Mouse (Mus musculus) heart, embryonic 14.5 days (tissue): ENCODE data around the gene Zbtb26. TPM values are rescaled to one million over a fixed set of nuclear protein-coding genes. Genes with fewer than 3 reads are reported as not detected.

Experiments used
- ATAC-seq: fragments of 200-750 bp; cut with Nextera tagmentation; 2 replicates; pipeline ENCODE4 v1.8.0; 2017; ENCODE audit warnings: low read depth, moderate TSS enrichment; ENCODE audit not compliant: insufficient number of reproducible peaks, insufficient read depth, low FRiP score
- H3K27ac ChIP-seq, 2 experiments: fragments of 200-500 bp in 1 of 2; fragments of 300-500 bp in 1 of 2; sonication (generic) in 1 of 2; replicated peaks in 1 of 2; 2 replicates each; pipeline ENCODE4 v1.5.1; 2012 to 2014; ENCODE audit warnings: low read depth in 2 of 2, low read length in 2 of 2, control low read depth in 1 of 2, mild to moderate bottlenecking in 1 of 2, mixed read lengths in 1 of 2; ENCODE audit not compliant: control insufficient read depth in 1 of 2, insufficient read depth in 1 of 2
- H3K27me3 ChIP-seq: fragments of 300-500 bp; sonication (generic); 2 replicates; pipeline ENCODE4 v1.6.1; 2014; ENCODE audit warnings: mild to moderate bottlenecking, low read length, control low read depth; ENCODE audit not compliant: control insufficient read depth, insufficient read depth
- H3K36me3 ChIP-seq: fragments of 300-500 bp; sonication (generic); 2 replicates; pipeline ENCODE4 v1.6.1; 2014; ENCODE audit warnings: mild to moderate bottlenecking, control low read depth, low read length, mixed read lengths; ENCODE audit not compliant: control insufficient read depth, insufficient read depth
- H3K4me1 ChIP-seq, 2 experiments: fragments of 200-500 bp in 1 of 2; fragments of 300-500 bp in 1 of 2; sonication (generic) in 1 of 2; 2 replicates each; pipeline ENCODE4 v1.6.1; 2012 to 2014; ENCODE audit warnings: low read length in 2 of 2, control low read depth in 1 of 2, mixed read lengths in 1 of 2; ENCODE audit not compliant: control insufficient read depth in 2 of 2, insufficient read depth in 2 of 2
- H3K4me2 ChIP-seq: fragments of 300-500 bp; sonication (generic); 2 replicates; pipeline ENCODE4 v1.6.1; 2014; ENCODE audit warnings: mild to moderate bottlenecking, low read length
- H3K4me3 ChIP-seq, 2 experiments: fragments of 200-500 bp in 1 of 2; fragments of 300-500 bp in 1 of 2; sonication (generic) in 1 of 2; 2 replicates each; pipeline ENCODE4 v1.5.1; 2012 to 2014; ENCODE audit warnings: low read length in 2 of 2, mild to moderate bottlenecking in 2 of 2, control low read depth in 1 of 2, low read depth in 1 of 2, moderate library complexity in 1 of 2; ENCODE audit not compliant: control insufficient read depth in 1 of 2, insufficient read depth in 1 of 2
- H3K9ac ChIP-seq: fragments of 300-500 bp; sonication (generic); 2 replicates; pipeline ENCODE4 v1.6.1; 2014; ENCODE audit warnings: mild to moderate bottlenecking, low read length
- H3K9me3 ChIP-seq: fragments of 300-500 bp; sonication (generic); 2 replicates; pipeline ENCODE4 v1.6.1; 2016; ENCODE audit warnings: low read length, control low read depth; ENCODE audit not compliant: control insufficient read depth
- WGBS: fragments of 180-500 bp; shearing (Covaris S2); extraction: QIAGEN DNeasy Blood & Tissue Kit; methylation state at CpG from one replicate; pipeline ENCODE4 v1.1.7; 2014; 5-methylcytosine and 5-hydroxymethylcytosine counted together
- polyA plus RNA-seq: library from polyadenylated mRNA; unstranded; fragments of >200 nt; fragmentation: Nextera tagmentation; extraction: Ambion mirVana; gene quantifications from 2 replicates; pipeline ENCODE4 v1.2.1, GENCODE M21; 2014

Zbtb26 gene
- polyA plus RNA-seq, result 5.1 and 5.4 TPM in 2 replicates

GRCm38 (mm10) chr2:37442611-37443591 is at the start of gene Zbtb26, which contains the start of the genes Zbtb6 and Rabgap1:
Gene Zbtb26 (minus strand): TSS chr2:37443135.
Gene Zbtb6 (minus strand): TSS chr2:37443171.
Gene Rabgap1 (plus strand): TSS chr2:37443279.
- Histone ChIP-seq H3K4me2 (peak within 1 kb of the TSS; percentile 75), H3K4me1 (peaks cover 0 to 13% of the 10 kb centered on the region in 2 experiments; a peak in 1 of 4 replicates), H3K27ac (peak within 1 kb of the TSS; percentile 74 to 94), H3K36me3 (peaks cover 6% of the 10 kb centered on the region; the same call in 1 of the 2 replicates), H3K4me3 (peak within 1 kb of the TSS; percentile 78 to 99), H3K9me3 (no peaks in the 10 kb centered on the region), H3K9ac (peak within 1 kb of the TSS; percentile 88), H3K27me3 (no peaks in the 10 kb centered on the region)
- WGBS, result under 1% methylated on average over 51 of the region's 51 CpGs
- ATAC-seq, result peak; percentile 97

- Histone ChIP-seq H3K27ac (no peak overlapping the region), H3K36me3 (peaks cover 86% of the 10 kb centered on the region), H3K4me3 (no peak overlapping the region), H3K27me3 (no peaks in the 10 kb centered on the region), H3K4me1 (no peaks in the 10 kb centered on the region), H3K9ac (no peak overlapping the region), H3K9me3 (no peaks in the 10 kb centered on the region), H3K4me2 (no peak overlapping the region)
- WGBS, result 91% methylated on average over 2 of the region's 2 CpGs
- ATAC-seq, result no peak
These were observed 46.0 kb upstream of the Zbtb26 start for GRCm38 (mm10) chr2:37488956-37489355.

DNA sequence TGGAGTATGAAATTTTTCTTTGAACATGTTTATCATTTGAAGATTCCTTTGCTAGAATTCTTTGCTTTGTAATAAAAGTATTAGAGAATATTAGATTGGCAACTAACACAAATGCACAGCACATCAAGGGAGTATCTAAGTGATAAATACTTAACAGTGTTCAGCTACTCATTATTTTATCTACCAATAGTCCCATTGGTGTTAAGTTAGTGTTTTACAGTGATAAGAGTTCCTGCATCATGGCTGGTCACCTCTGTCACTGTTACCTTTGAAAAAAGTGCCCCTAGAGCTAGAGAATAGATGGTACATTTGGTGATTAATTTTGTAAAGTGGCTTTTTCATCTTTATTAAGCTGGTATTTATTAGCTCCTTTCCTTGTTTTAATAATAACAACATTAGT is 43.5 kb upstream of the Zbtb26 start:
- ATAC-seq, result no peak
- Histone ChIP-seq H3K4me2 (no peak overlapping the region), H3K9ac (no peak overlapping the region), H3K27me3 (no peaks in the 10 kb centered on the region), H3K36me3 (peaks cover 81% of the 10 kb centered on the region), H3K9me3 (no peaks in the 10 kb centered on the region), H3K27ac (no peak overlapping the region), H3K4me3 (no peak overlapping the region), H3K4me1 (no peaks in the 10 kb centered on the region)

- no peak overlapping the region for H3K27ac ChIP-seq
- no peak overlapping the region for H3K4me2 ChIP-seq
- no peak for ATAC-seq
- H3K4me1 ChIP-seq, result no peaks in the 10 kb centered on the region
- peaks cover 77% of the 10 kb centered on the region for H3K36me3 ChIP-seq
- no peak overlapping the region for H3K9ac ChIP-seq
- no peak overlapping the region for H3K4me3 ChIP-seq
- H3K9me3 ChIP-seq, result no peaks in the 10 kb centered on the region
- 67% methylated on average over 1 of the region's 1 CpGs for WGBS
- no peaks in the 10 kb centered on the region for H3K27me3 ChIP-seq
These were observed 42.4 kb upstream of the Zbtb26 start for GRCm38 (mm10) chr2:37485370-37485769.

GRCm38 (mm10) chr2:37484165-37484564 is 41.2 kb upstream of the Zbtb26 start:
- H3K4me3 ChIP-seq, result no peak overlapping the region
- H3K4me1 ChIP-seq, result no peaks in the 10 kb centered on the region
- no peak overlapping the region for H3K9ac ChIP-seq
- ATAC-seq, result no peak
- no peaks in the 10 kb centered on the region for H3K27me3 ChIP-seq
- H3K36me3 ChIP-seq, result peaks cover 67% of the 10 kb centered on the region
- 87% methylated on average over 2 of the region's 2 CpGs for WGBS
- no peaks in the 10 kb centered on the region for H3K9me3 ChIP-seq
- H3K4me2 ChIP-seq, result no peak overlapping the region
- H3K27ac ChIP-seq, result no peak overlapping the region

DNA sequence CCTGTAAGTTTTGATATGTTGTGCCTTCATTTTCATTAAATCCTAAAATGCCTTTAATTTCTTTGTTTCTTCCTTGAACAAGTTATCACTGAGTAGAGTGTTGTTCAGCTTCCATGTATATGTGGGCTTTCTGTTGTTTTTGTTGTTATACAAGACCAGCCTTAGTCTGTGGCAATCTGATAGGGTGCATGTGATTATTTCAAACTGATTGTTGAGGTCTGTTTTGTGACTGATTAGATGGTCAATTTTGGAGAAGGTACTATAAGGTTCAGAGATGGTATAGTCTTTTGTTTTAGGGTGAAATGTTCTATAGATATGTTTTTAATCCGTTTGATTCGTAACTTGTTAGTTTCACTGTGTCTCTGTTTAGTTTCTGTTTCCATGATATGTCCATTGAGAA is 37.1 kb upstream of the Zbtb26 start:
- H3K4me1 ChIP-seq, result no peaks in the 10 kb centered on the region
- no peak overlapping the region for H3K4me2 ChIP-seq
- no peak overlapping the region for H3K4me3 ChIP-seq
- peaks cover 65% of the 10 kb centered on the region for H3K36me3 ChIP-seq
- H3K27ac ChIP-seq, result no peak overlapping the region
- no peak overlapping the region for H3K9ac ChIP-seq
- no peaks in the 10 kb centered on the region for H3K9me3 ChIP-seq
- no peak for ATAC-seq
- 90% methylated on average over 2 of the region's 2 CpGs for WGBS
- no peaks in the 10 kb centered on the region for H3K27me3 ChIP-seq

DNA sequence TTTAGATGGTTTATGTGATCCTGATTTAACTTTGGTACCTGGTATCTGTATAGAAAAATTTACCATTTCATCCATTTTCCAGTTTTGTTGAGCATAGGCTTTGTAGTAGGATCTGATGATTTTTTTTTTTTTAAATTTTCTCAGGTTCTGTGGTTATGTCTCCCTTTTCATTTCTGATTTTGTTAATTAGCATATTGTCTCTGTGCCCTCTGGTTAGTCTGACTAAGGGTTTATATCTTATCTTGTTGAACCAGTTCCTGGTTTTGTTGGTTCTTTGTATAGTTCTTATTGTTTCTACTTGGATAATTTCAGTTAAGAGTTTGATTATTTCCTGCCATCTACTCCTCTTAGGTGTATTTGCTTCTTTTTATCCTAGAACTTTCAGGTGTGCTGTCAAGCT is 36.6 kb upstream of the Zbtb26 start:
- H3K36me3 ChIP-seq, result peaks cover 64% of the 10 kb centered on the region
- ATAC-seq, result no peak

More for the DNA sequence above, 36.6 kb upstream of the Zbtb26 start:
- no peaks in the 10 kb centered on the region for H3K9me3 ChIP-seq
- H3K27me3 ChIP-seq, result no peaks in the 10 kb centered on the region
- no peaks in the 10 kb centered on the region for H3K4me1 ChIP-seq
- H3K4me3 ChIP-seq, result no peak overlapping the region
- H3K4me2 ChIP-seq, result no peak overlapping the region
- H3K27ac ChIP-seq, result no peak overlapping the region
- no peak overlapping the region for H3K9ac ChIP-seq
